Mouse (Mus musculus) heart, adult 2 months (tissue): ENCODE measurements around the gene Zfand6. TPM values are rescaled to one million over a fixed set of nuclear protein-coding genes. Genes with fewer than 3 reads are reported as not detected.

Experiments used
- DNase-seq, 2 experiments: peaks; one replicate each; pipeline ENCODE4 v3.0.0; 2021
- H3K27ac ChIP-seq: fragments of 200-600 bp; 2 replicates; pipeline ENCODE4 v1.8.1; 2022
- H3K27me3 ChIP-seq: fragments of 200-500 bp; 2 replicates; pipeline ENCODE4 v1.6.1; 2012; ENCODE audit warnings: mild to moderate bottlenecking, low read length, inconsistent platforms, mixed read lengths; ENCODE audit not compliant: control insufficient read depth, insufficient read depth
- H3K36me3 ChIP-seq: fragments of 200-500 bp; 2 replicates; pipeline ENCODE4 v1.6.1; 2012; ENCODE audit warnings: low read length, inconsistent platforms; ENCODE audit not compliant: control insufficient read depth, insufficient read depth
- H3K4me1 ChIP-seq: fragments of 200-500 bp; 2 replicates; pipeline ENCODE4 v1.6.1; 2011; ENCODE audit warnings: low read length; ENCODE audit not compliant: control insufficient read depth, insufficient read depth
- H3K4me3 ChIP-seq: fragments of 200-600 bp; 2 replicates; pipeline ENCODE4 v1.8.1; 2022
- H3K79me2 ChIP-seq: fragments of 200-500 bp; replicated peaks from 2 replicates; pipeline ENCODE4 v1.6.1; 2012; ENCODE audit warnings: mild to moderate bottlenecking, inconsistent platforms, low read length, moderate library complexity, mixed read lengths; ENCODE audit not compliant: control insufficient read depth, insufficient read depth
- H3K9ac ChIP-seq: fragments of 200-500 bp; 2 replicates; pipeline ENCODE4 v1.6.1; 2012; ENCODE audit warnings: low read depth, mild to moderate bottlenecking, control low read depth, inconsistent platforms, low read length, mixed read lengths
- CTCF ChIP-seq: fragments of 200-600 bp; IDR thresholded peaks from 2 replicates; pipeline ENCODE4 v1.8.1; 2022; ENCODE audit warnings: antibody characterized with exemption, mild to moderate bottlenecking, moderate library complexity
- EP300 ChIP-seq: fragments of 200-500 bp; IDR thresholded peaks from 2 replicates; pipeline ENCODE4 v1.6.1; 2011; ENCODE audit warnings: low read depth, low read length, control low read depth; ENCODE audit not compliant: insufficient read depth
- POLR2A ChIP-seq: fragments of 200-500 bp; IDR thresholded peaks from 2 replicates; pipeline ENCODE4 v1.6.1; 2011; ENCODE audit warnings: mild to moderate bottlenecking, low read depth, low read length, control low read depth; ENCODE audit not compliant: insufficient read depth
- WGBS: fragments of 180-500 bp; shearing (Covaris S2); methylation state at CpG from one replicate; pipeline ENCODE4 v1.1.7; 2018; 5-methylcytosine and 5-hydroxymethylcytosine counted together
- intact Hi-C: fragments of 180-260 bp; cut with DNase I; formaldehyde crosslinking; loops from one replicate; pipeline ENCODE4 v1.15.1; 2025
- polyA plus RNA-seq: library from polyadenylated mRNA; depleted of rRNA; stranded (reverse); fragments of >200 nt; gene quantifications from 2 replicates; pipeline ENCODE4 v1.2.3, GENCODE M21; 2012
- total RNA-seq, 2 experiments: library from RNA; stranded (reverse); gene quantifications; 2 replicates each; pipeline ENCODE4 v1.2.3; 2021

Zfand6 gene
- total and polyA plus RNA-seq, 3 experiments, result 72.9 to 93.8 (median 82.9) TPM

DNA sequence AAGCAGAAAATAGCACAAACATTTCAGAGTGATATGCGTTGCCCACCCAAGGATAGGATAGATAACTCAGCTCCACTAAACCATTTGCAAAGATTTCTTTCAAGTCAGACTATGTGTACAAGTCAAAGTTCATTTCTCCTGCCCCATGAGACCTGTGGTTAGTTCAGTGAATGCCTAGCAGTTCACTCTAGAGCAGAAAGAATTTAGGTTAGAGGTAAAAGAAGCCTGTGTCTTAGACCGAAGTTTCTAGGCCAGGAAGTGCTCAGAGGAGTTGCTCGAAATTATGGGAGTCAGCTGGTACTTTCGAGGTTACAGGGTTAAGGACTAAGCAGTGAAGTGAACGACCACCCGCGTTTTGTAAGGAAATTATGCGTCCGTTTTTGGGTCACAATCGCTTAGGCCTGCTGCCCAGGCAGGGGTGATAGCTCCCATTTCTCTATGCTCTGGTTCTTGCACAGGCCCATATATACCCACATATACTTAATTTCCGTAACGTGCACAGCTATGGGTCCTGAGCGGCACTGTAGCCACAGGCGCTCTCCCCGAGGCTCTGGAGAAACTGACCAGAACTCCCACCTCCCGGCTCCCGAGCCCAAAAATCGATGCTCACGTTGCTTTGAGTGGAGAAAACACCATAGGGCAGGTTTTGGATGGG, 84.6 kb downstream of the Zfand6 start:
- no peak for DNase-seq
- 14% methylated on average over 19 of the region's 19 CpGs for WGBS
- intact Hi-C loops, result loop anchor here (5.0 kb wide), 1 partner anchor 72 kb away; no protein-coding TSS in a partner anchor

DNA sequence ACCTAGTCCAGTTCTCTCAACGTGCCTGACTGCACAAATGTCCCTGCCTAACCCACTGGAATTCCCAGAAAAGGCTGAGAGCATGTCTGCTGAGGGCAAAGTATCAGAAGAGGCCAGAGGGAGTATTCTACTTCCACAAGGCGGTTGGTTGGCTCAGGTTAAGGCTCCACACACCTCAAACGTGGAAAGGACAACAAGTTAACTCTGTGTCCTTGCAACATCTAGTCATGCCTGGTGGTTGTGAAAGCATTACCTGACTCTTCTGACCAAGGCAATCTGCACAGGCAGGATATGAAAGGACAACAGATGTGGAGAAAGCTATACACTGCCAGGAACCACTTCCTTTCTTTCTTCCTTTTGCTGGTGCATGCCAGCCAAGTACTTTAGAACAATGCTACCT, 85.3 kb downstream of the Zfand6 start:
- no peak overlapping the region for H3K9ac ChIP-seq
- no peaks in the 10 kb centered on the region for H3K79me2 ChIP-seq
- H3K36me3 ChIP-seq, result no peaks in the 10 kb centered on the region
- DNase-seq, result peak in 1 of 2 experiments; percentile 14
- no peak for TF ChIP-seq POLR2A
- intact Hi-C loops, result no loop called here
- no peaks in the 10 kb centered on the region for H3K27me3 ChIP-seq
- H3K4me1 ChIP-seq, result peaks cover 5% of the 10 kb centered on the region
- H3K27ac ChIP-seq, result peak overlapping the region; percentile 76; the same call in 1 of the 2 replicates
- WGBS, result 60% methylated on average over 3 of the region's 3 CpGs
- H3K4me3 ChIP-seq, result no peak overlapping the region

More for the DNA sequence above, 84.6 kb downstream of the Zfand6 start:
- Histone ChIP-seq H3K4me1 (peaks cover 5% of the 10 kb centered on the region), H3K36me3 (no peaks in the 10 kb centered on the region), H3K9ac (peak overlapping the region; percentile 7), H3K4me3 (peak overlapping the region; percentile 67), H3K79me2 (no peaks in the 10 kb centered on the region), H3K27ac (peak overlapping the region; percentile 76), H3K27me3 (no peaks in the 10 kb centered on the region)
- TF ChIP-seq POLR2A (no peak), CTCF (no peak), EP300 (no peak)

DNA sequence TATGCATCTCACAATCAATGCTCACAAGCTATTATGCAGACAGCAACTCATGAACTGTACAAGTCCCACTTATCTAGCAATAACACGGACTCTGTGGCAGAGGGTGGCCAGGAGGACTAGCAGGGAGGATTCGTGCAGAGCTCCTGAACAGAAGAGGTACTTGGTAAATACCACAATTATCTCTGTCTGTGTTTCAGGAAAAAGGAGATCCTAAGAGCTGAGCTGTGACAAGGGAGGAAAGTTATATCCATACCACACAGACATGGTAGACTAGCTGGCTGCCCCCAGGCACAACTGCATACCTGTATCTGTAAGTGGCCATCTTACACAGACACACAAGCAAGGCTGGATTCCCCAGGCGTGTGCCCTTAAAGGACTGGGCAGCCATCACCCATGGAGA, 88.4 kb downstream of the Zfand6 start:
- H3K36me3 ChIP-seq, result no peaks in the 10 kb centered on the region
- TF ChIP-seq CTCF, result no peak
- no peak for TF ChIP-seq POLR2A
- TF ChIP-seq EP300, result no peak
- intact Hi-C loops, result no loop called here
- peaks cover 3% of the 10 kb centered on the region for H3K4me1 ChIP-seq
- no peaks in the 10 kb centered on the region for H3K27me3 ChIP-seq
- no peak overlapping the region for H3K27ac ChIP-seq
- DNase-seq, result no peak
- H3K79me2 ChIP-seq, result no peaks in the 10 kb centered on the region
- H3K9ac ChIP-seq, result no peak overlapping the region
- H3K4me3 ChIP-seq, result no peak overlapping the region
- 80% methylated on average over 3 of the region's 3 CpGs for WGBS

DNA sequence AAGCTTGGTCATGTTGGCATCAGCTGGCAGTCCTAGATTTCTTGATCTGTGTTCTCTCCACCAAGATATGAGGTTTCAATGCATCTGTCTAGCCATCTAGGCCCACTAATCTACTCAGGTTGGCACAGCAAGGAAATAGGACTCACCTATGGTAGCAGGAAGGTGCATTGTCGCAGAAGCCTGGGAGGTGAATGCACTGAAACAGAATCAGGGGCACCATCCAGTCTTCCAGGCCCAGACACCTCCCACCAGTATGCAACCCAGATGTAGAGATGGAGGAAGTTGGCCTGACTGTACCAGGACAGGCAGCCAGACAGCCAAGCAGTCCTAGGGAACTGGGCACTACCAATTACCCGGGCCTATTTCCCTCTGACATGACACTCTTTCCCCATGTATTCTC, 89.1 kb downstream of the Zfand6 start:
- WGBS, result 91% methylated on average over 2 of the region's 2 CpGs

DNA sequence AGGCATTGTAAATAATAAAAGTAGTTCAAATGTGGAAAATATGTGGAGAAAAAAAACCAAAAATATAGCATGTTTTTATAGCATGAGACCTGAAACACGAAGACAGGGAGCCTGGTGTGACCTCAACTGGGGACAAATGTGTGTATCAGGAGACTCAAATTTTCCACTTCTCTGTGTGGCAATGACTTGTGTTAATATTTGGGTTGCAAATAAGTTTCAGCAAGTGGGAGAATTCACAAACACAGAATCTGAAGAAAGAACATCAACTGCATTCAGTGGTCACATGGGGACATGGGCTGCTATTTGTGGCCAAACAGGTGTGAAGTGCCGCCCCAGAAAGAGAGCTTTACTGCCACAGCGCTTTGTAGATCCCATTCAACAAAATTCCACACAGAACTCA, 93.1 kb downstream of the Zfand6 start:
- 87% methylated on average over 3 of the region's 3 CpGs for WGBS
- Histone ChIP-seq H3K79me2 (no peaks in the 10 kb centered on the region), H3K9ac (no peak overlapping the region), H3K4me3 (no peak overlapping the region), H3K4me1 (peaks cover 3% of the 10 kb centered on the region), H3K36me3 (no peaks in the 10 kb centered on the region), H3K27me3 (no peaks in the 10 kb centered on the region), H3K27ac (no peak overlapping the region)
- intact Hi-C loops, result loop anchor here (10.0 kb wide), 1 partner anchor 148 kb away; no protein-coding TSS in a partner anchor
- TF ChIP-seq CTCF (no peak), POLR2A (no peak), EP300 (no peak)
- no peak for DNase-seq

More for the DNA sequence above, 89.1 kb downstream of the Zfand6 start:
- no peak for TF ChIP-seq EP300
- no peak for TF ChIP-seq CTCF
- no peak for TF ChIP-seq POLR2A
- H3K27me3 ChIP-seq, result no peaks in the 10 kb centered on the region
- H3K4me1 ChIP-seq, result peaks cover 3% of the 10 kb centered on the region
- intact Hi-C loops, result no loop called here
- no peak overlapping the region for H3K27ac ChIP-seq
- no peaks in the 10 kb centered on the region for H3K36me3 ChIP-seq
- no peak overlapping the region for H3K4me3 ChIP-seq
- no peaks in the 10 kb centered on the region for H3K79me2 ChIP-seq
- no peak for DNase-seq
- no peak overlapping the region for H3K9ac ChIP-seq

DNA sequence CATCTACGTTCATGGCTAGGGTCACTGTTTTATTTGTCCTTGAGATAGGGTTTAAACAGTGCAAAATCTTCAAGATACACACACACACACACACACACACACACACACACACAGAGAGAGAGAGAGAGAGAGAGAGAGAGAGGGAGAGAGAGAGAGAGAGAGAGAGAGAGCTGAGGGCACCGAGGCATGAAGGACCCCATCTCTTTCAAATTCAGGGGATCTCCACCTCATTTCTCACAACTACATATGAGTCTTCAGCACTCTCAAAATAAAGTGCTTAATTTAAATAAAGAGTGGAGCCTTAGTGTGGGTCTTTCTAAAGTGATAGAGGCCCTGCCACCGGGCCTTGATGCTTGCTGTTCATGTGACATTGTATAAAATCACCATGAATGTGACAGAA, 93.8 kb downstream of the Zfand6 start:
- Histone ChIP-seq H3K36me3 (no peaks in the 10 kb centered on the region), H3K27ac (no peak overlapping the region), H3K4me3 (no peak overlapping the region), H3K27me3 (no peaks in the 10 kb centered on the region), H3K79me2 (no peaks in the 10 kb centered on the region), H3K4me1 (peaks cover 3% of the 10 kb centered on the region), H3K9ac (no peak overlapping the region)
- TF ChIP-seq EP300 (no peak), POLR2A (no peak), CTCF (no peak)
- 83% methylated on average over 3 of the region's 3 CpGs for WGBS
- intact Hi-C loops, result loop anchor here (10.0 kb wide), 1 partner anchor 149 kb away; no protein-coding TSS in a partner anchor
- DNase-seq, result no peak
